Comparison of ENCODE assay signal across 16 mouse cellular contexts in the genomic region with DNA sequence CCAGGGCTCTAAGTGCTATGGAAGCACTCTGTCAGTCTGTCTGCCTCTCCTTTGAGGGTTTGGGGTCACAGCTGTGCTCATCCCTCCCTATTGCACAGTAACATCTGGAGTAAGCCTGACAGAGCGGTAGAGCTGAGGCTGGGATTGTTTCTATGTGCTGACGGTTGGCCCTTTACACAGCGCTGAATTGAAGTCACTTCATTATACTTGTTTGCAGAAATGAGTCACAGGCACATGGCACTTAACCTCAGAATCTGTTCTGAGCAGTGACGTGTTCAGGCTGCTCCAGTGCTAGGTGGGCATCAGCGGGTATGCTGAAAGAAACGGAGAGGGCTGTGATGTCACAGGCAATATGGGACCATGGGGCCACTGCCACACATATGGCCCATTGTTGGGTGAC.
"Had no signal": no experiment of that assay in that cellular context is flagged by ENCODE, and none has a peak within 500 bp of the region (broad histone marks: within the 10 kb centered on the region; RNA-seq: fewer than 3 reads in every experiment).

No protein-coding gene starts in this region.

- H3K4me3 ChIP-seq: layer of hippocampus, adult 2 months; liver, embryonic 13.5 days; megakaryocyte, embryonic 14.5 days; midbrain, embryonic 10.5 days; midbrain, embryonic 13.5 days; myocyte; neural tube, embryonic 13.5 days had no signal

- H3K27ac ChIP-seq: layer of hippocampus, adult 2 months; liver, embryonic 13.5 days; midbrain, embryonic 10.5 days; midbrain, embryonic 13.5 days; neural tube, embryonic 13.5 days had no signal

- ATAC-seq: lung, postnatal 0 days; midbrain, embryonic 13.5 days; midbrain, embryonic 16.5 days had no signal

- H3K27me3 ChIP-seq: liver, embryonic 13.5 days; megakaryocyte, embryonic 14.5 days; midbrain, embryonic 13.5 days; neural tube, embryonic 13.5 days had no signal

- H3K9me3 ChIP-seq: liver, embryonic 13.5 days; megakaryocyte, embryonic 14.5 days; midbrain, embryonic 10.5 days; midbrain, embryonic 13.5 days; neural tube, embryonic 13.5 days had no signal

- H3K9ac ChIP-seq: liver, embryonic 13.5 days; midbrain, embryonic 13.5 days; neural tube, embryonic 13.5 days had no signal

- H3K4me2 ChIP-seq: liver, embryonic 13.5 days; midbrain, embryonic 13.5 days; neural tube, embryonic 13.5 days had no signal

- DNase-seq: kidney, adult 18-20 months; kidney, adult 9 months; kidney, postnatal 14 days; kidney, postnatal 4 days; layer of hippocampus, adult 9-11 months; liver, embryonic 13.5 days; lung, adult 2 months; thymus, postnatal 14 days had no signal

- H3K4me1 ChIP-seq: midbrain, embryonic 10.5 days; midbrain, embryonic 13.5 days; neural tube, embryonic 13.5 days had no signal
